Mouse (Mus musculus) E14TG2a.4 (cell line): Measurements from ENCODE around the gene Tsga10ip.

Experiments
- H3K27me3 ChIP-seq: 2 replicates; pipeline ENCODE4 v1.6.1; 2014; ENCODE audit warnings: low read length, control low read depth; ENCODE audit not compliant: insufficient read depth
- H3K36me3 ChIP-seq: 2 replicates; pipeline ENCODE4 v1.6.1; 2014; ENCODE audit warnings: low read length, control low read depth; ENCODE audit not compliant: insufficient read depth
- H3K4me1 ChIP-seq: replicated peaks from 2 replicates; pipeline ENCODE4 v1.6.1; 2014; ENCODE audit warnings: low read depth, low read length, control low read depth
- H3K4me3 ChIP-seq: replicated peaks from 2 replicates; pipeline ENCODE4 v1.5.1; 2014; ENCODE audit warnings: mild to moderate bottlenecking, low read length
- H3K9me3 ChIP-seq: 2 replicates; pipeline ENCODE4 v1.6.1; 2014; ENCODE audit warnings: low read length, control low read depth
- CTCF ChIP-seq: conservative IDR thresholded peaks from 2 replicates; pipeline ENCODE4 v1.5.1; 2014; ENCODE audit warnings: low read length
- NANOG ChIP-seq: IDR thresholded peaks from 2 replicates; pipeline ENCODE4 v1.6.1; 2014; ENCODE audit warnings: borderline replicate concordance, low read length, mixed read lengths
- POU5F1 ChIP-seq: IDR thresholded peaks from 2 replicates; pipeline ENCODE4 v1.6.1; 2014; ENCODE audit warnings: low read length, borderline replicate concordance

Gene Tsga10ip

DNA sequence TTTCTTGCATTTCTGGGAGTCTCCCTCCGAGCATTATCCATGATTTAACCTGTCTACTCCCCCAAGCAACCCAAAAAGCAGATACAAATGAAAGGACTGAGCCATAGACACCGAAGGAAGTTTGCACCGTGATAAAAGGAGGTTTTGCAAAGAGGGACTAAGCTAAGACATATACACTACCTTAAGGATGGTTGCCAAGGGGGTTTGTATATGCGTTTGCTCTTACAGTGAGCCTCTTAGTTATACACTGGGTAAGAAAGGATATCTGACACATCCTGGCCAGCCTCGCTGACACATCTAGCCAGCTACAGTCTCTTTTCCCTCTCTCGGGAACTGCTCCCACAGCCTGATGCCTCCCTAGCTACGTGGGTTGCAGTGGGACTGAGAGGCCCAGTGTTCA lies 31.6 kb upstream of the Tsga10ip start:
- Histone ChIP-seq H3K36me3 (no peaks in the 10 kb centered on the region), H3K9me3 (no peaks in the 10 kb centered on the region), H3K4me3 (peak overlapping the region; percentile 74), H3K27me3 (peaks cover 29% of the 10 kb centered on the region), H3K4me1 (peaks cover 19% of the 10 kb centered on the region)
- TF ChIP-seq NANOG (no peak), CTCF (no peak), POU5F1 (no peak)

GRCm38 (mm10) chr19:5432992-5433852 lies 30.9 kb upstream of the Tsga10ip start:
- Histone ChIP-seq H3K36me3 (no peaks in the 10 kb centered on the region), H3K9me3 (no peaks in the 10 kb centered on the region)
- TF ChIP-seq POU5F1 = no peak

DNA sequence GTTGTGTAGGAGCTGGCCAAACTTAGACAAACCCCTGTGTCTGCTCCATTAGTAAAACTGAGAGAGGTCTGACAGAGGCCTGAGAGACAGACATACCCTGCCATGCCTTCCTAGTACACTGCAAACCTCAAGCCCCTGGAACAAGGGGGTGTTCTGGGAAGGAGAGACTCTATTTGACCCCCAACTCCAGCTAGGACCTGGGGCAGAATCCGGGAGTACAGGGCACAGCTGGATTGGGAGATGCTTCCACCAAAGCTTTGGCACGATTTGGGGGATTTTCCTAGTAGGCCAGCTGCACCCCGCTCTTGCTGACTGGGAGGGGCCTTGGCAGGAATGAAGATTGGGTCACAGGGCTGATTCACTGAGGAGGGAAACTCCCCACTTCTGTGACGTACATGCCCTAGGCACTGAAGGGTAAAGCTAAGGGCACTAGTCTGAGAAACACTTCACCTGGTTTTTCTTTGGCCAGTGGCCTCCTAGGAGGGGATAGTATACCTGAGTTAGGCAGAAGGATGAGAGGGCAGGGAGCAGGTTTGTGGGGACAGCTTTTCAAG lies 29.7 kb upstream of the Tsga10ip start:
- Histone ChIP-seq H3K4me1 (peaks cover 27% of the 10 kb centered on the region), H3K4me3 (no peak overlapping the region), H3K27me3 (peaks cover 24% of the 10 kb centered on the region), H3K36me3 (peaks cover 4% of the 10 kb centered on the region), H3K9me3 (no peaks in the 10 kb centered on the region)
- TF ChIP-seq POU5F1 (no peak), CTCF (no peak), NANOG (no peak)

More at GRCm38 (mm10) chr19:5432992-5433852, 30.9 kb upstream of the Tsga10ip start:
- Histone ChIP-seq H3K4me1 (peaks cover 19% of the 10 kb centered on the region), H3K27me3 (peaks cover 29% of the 10 kb centered on the region), H3K4me3 (peak overlapping the region; percentile 74)

DNA sequence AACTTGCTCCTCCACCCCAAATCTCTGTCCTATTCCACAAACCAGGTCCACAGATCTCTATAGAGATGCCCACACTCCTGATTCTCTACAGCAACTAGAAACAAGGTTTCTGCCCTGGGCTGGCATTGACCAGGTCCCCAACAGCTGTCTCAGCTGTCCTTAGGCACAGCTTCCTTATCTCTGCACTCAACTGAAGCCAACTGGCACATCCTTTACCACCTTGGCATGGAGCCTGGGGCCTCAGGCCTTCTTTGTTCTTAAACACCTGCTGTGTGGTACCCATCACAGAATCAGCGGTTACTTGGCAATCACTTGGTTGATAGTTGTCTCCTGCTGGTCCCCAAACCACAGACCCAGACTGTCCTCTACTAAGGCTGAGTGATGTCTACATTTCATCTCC lies 28.1 kb upstream of the Tsga10ip start:
- TF ChIP-seq POU5F1 = no peak
- TF ChIP-seq CTCF = no peak
- TF ChIP-seq NANOG = no peak
- Histone ChIP-seq H3K9me3 (no peaks in the 10 kb centered on the region), H3K36me3 (peaks cover 16% of the 10 kb centered on the region), H3K4me3 (no peak overlapping the region), H3K27me3 (peaks cover 20% of the 10 kb centered on the region), H3K4me1 (peaks cover 42% of the 10 kb centered on the region)

GRCm38 (mm10) chr19:5429806-5430205 lies 27.5 kb upstream of the Tsga10ip start:
- Histone ChIP-seq H3K27me3 (peaks cover 15% of the 10 kb centered on the region), H3K4me3 (no peak overlapping the region), H3K9me3 (no peaks in the 10 kb centered on the region), H3K36me3 (peaks cover 16% of the 10 kb centered on the region), H3K4me1 (peaks cover 42% of the 10 kb centered on the region)
- TF ChIP-seq POU5F1 (no peak), CTCF (no peak)

DNA sequence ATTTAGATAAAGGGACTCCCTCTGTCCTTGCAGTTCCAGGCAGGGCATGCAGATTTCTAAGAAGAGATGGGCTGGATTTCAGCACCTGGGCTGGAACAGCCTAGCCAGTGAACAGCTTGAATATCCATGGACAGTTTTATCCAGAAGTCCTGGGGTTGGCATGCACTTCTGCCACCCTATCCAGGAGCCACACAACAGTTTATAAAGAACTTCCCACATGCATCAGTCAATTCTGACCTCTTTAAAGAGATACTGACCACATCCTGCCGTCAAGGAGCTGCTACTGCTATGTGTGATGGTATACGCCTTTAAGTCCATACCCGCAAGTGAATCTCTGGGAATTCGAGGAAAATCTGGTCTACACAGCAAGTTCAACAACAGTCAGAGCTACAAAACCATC lies 26.9 kb upstream of the Tsga10ip start:
- H3K27me3 ChIP-seq = peaks cover 9% of the 10 kb centered on the region; the same call in 1 of the 2 replicates
- H3K36me3 ChIP-seq = peaks cover 16% of the 10 kb centered on the region
- peaks cover 39% of the 10 kb centered on the region for H3K4me1 ChIP-seq
- no peak overlapping the region for H3K4me3 ChIP-seq
- no peaks in the 10 kb centered on the region for H3K9me3 ChIP-seq
- no peak for TF ChIP-seq POU5F1
- TF ChIP-seq NANOG = no peak
- TF ChIP-seq CTCF = no peak

- H3K9me3 ChIP-seq = no peaks in the 10 kb centered on the region
- no peak overlapping the region for H3K4me3 ChIP-seq
- H3K36me3 ChIP-seq = peaks cover 22% of the 10 kb centered on the region
- H3K27me3 ChIP-seq = peaks cover 7% of the 10 kb centered on the region; the same call in 1 of the 2 replicates
- peaks cover 37% of the 10 kb centered on the region for H3K4me1 ChIP-seq
- TF ChIP-seq POU5F1 (no peak), CTCF (peak; percentile 53)
Observed at GRCm38 (mm10) chr19:5428083-5428482, 25.8 kb upstream of the Tsga10ip start.

DNA sequence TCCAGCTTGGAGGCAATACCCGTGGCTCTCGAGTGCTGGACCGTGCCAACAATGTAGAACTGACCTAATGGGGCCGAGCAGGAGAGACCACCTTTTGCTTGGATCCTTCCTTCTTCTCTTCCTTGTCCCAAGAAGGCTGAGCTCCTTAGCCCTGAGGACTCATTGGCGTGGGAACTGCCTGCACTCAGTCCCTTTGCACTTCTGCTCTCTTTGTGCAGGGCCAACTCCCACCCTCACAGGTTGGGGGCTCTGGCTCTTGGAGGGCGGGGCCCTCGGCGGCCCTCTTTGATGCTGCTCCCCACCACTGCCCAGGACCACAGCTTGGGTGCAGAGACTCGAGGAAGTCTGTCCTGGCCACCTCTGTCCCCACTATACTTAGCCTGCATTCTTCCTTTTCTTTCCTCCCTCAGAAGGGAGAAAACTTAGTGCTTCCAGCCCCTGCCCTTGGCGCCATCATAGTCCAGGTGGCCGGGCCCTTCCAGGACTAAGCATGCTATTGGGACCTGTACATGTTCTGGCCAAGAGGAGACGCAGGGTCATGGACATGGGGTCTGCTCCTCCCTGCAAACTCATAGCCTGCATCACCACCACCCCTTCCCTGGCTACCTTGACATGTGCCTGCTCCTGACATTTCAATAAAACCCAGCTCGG lies 24.4 kb upstream of the Tsga10ip start:
- peaks cover 5% of the 10 kb centered on the region; the same call in 1 of the 2 replicates for H3K27me3 ChIP-seq
- no peaks in the 10 kb centered on the region for H3K9me3 ChIP-seq
- peak overlapping the region; percentile 95 for H3K4me3 ChIP-seq
- H3K36me3 ChIP-seq = peaks cover 35% of the 10 kb centered on the region
- H3K4me1 ChIP-seq = peaks cover 46% of the 10 kb centered on the region
- no peak for TF ChIP-seq CTCF
- no peak for TF ChIP-seq POU5F1
- TF ChIP-seq NANOG = no peak
